Mouse (Mus musculus): ENCODE measurements around the gene Sec24a. TPM values are rescaled to one million over a fixed set of nuclear protein-coding genes. Genes with fewer than 3 reads are reported as not detected.
"Not testable (repeated sequence)": the region's sequence is repeated elsewhere in the genome, so short reads cannot be mapped to it uniquely, and the experiment has no call there.

Gene Sec24a
- polyA plus RNA-seq, 1 experiment from 2014 or later, result 12.9 TPM

DNA sequence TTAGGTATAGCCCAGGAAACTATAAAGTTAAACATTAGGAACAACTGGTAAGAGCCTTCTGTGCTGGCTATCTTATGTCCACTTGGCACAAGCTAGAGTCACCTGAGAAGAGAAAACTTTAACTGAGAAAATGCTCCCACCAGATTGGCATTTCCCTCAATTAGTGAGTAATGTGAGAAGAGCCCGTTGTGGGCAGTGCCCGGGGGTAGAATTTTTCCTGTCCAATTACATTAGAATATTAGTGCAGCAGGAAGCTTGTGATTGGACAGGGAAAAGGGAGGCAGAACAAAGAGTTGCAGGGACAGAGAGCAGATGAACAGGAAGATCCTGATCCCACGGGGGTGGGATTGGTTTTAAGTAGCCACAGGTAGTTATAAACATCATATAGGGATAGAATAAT is 60.6 kb downstream of the Sec24a start:
- WGBS, result 85% methylated on average over 3 of the region's 3 CpGs
- Histone ChIP-seq H3K36me3 (peaks cover 92% of the 10 kb centered on the region), H3K4me1 (no peaks in the 10 kb centered on the region), H3K27me3 (ENCODE audit: low read depth, poor library complexity, severe bottlenecking) (no peaks in the 10 kb centered on the region), H3K4me3 (no peak overlapping the region), H3K27ac (replicated peaks) (no peak overlapping the region), H3K9me3 (replicated peaks) (no peaks in the 10 kb centered on the region)
- no peak for DNase-seq (ENCODE audit: low spot score)

DNA sequence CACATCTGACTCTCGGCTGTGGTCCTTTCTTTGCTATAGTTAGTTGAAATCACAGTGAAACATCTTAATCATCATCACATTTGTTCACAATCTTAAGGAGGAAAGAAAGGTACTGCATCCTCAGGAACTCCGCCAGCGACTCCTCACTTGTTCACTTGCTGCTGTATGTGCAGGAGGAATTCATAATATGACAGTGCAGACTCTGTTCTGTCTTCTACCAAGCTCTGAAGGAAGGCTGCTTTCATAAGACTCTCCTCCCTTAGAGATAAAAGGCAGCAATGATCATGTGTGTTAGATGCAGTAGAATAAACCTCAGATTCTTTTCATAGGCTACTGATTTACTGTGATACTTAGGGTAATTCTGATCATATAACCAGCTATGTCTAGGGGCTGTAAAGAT is 68.5 kb downstream of the Sec24a start:
- DNase-seq (ENCODE audit: low spot score), result no peak
- Histone ChIP-seq H3K4me1 (no peaks in the 10 kb centered on the region), H3K9me3 (replicated peaks) (no peaks in the 10 kb centered on the region), H3K27me3 (ENCODE audit: low read depth, poor library complexity, severe bottlenecking) (no peaks in the 10 kb centered on the region), H3K36me3 (peaks cover 54% of the 10 kb centered on the region), H3K4me3 (no peak overlapping the region), H3K27ac (replicated peaks) (no peak overlapping the region)
- WGBS, result 94% methylated on average over 3 of the region's 3 CpGs

DNA sequence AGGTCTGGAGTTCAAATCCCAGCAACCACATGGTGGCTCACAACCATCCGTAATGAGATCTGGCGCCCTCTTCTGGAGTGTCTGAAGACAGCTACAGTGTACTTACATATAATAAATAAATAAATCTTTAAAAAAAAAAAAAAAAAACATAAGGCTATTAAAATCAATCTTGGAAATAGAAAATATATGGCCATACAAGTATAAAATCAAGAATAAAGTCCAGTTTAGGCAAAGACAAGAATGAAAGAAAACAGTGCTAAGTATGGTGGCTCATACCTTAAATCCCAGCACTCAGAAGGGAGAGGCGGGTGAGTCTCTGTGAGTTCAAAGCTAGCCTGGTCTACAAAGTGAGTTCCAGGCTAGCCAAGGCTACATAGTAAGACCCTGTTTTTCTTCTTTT is 72.8 kb downstream of the Sec24a start:
- not testable (repeated sequence) for H3K27ac ChIP-seq (replicated peaks); H3K4me3 ChIP-seq; DNase-seq (ENCODE audit: low spot score); H3K27me3 ChIP-seq (ENCODE audit: low read depth, poor library complexity, severe bottlenecking); H3K9me3 ChIP-seq (replicated peaks)
- peaks cover 17% of the 10 kb centered on the region for H3K36me3 ChIP-seq
- peaks cover 20% of the 10 kb centered on the region for H3K4me1 ChIP-seq
- 73% methylated on average over 3 of the region's 3 CpGs for WGBS

DNA sequence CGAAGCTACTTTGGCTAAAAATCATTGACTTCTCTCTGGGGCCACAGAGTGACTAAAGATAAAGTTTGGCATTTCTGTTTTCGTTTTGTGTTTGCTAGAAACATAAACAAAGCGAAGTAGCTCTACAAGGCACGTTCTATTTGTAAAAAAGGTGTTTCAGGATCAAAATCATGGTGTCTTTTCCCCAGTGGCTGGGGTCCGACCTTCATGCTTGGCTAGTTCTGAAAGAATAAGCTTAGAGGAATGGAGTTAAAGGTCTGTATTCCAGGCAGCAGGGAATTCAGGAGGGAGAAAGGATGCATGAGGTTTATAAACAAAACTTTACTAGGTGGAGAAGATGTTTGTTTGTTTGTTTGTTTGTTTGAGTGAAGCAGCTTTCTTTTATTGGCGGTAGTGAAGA is 74.1 kb downstream of the Sec24a start:
- DNase-seq (ENCODE audit: low spot score), result peak; percentile 16
- Histone ChIP-seq H3K4me3 (peak overlapping the region; percentile 73), H3K27me3 (ENCODE audit: low read depth, poor library complexity, severe bottlenecking) (no peaks in the 10 kb centered on the region), H3K9me3 (replicated peaks) (no peaks in the 10 kb centered on the region), H3K36me3 (peaks cover 22% of the 10 kb centered on the region), H3K27ac (replicated peaks) (peak overlapping the region; percentile 100), H3K4me1 (peaks cover 20% of the 10 kb centered on the region)
- WGBS, result 25% methylated on average over 6 of the region's 6 CpGs

DNA sequence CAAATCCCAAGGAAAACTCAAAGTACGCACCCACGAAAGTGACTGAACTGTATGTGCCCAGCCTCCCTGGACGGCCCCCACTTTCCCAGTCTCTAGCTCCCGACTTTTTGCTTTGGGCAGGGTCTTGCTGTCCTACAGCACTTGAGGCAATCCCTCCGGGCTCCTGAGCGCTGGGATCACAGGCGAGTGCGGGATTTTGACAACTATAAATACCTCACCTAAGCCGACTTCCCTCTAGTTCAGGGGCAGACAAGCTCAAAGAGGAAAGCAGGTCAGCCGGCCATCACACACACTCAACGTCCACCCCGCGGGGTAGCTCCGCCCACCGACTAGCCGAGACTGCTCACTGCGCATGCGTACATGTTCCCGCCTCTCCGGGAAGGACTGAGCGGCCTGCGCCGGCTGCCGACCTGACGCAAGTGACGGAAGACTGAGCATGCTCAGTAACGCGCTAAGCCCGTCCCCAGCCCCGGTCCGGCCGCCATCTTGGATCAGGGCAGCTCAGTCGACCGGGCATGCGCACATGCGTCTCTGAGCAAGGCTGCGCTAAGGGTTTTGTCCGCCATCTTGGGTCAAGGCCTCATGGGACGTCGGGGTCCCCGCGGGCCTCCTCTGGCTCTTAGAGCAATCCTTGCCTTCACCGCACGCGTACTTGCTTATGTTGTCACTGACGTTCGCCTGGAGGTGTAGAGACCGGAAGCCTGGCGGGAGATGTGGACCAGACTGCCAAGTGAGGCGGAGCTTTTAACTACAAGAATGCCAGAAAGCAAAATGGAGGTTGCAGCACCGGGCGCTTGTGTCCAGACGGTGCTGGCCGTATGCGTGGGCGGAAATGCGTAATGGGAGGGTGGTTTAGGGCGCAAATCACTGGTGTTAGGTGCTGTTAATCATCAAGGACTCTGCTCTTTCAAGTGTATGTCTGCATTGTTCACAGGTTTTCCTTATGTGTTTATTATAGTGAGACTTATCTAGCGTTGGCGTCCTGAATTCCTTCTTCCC is 74.8 kb downstream of the Sec24a start, which contains the start of gene 0610009B22Rik:
TSS of gene 0610009B22Rik (minus strand) at position 545 of the 999 bp plus-strand sequence.
- WGBS, result under 1% methylated on average over 60 of the region's 60 CpGs
- peaks cover 22% of the 10 kb centered on the region for H3K36me3 ChIP-seq
- peak within 1 kb of the TSS; percentile 100 for H3K27ac ChIP-seq (replicated peaks)
- no peaks in the 10 kb centered on the region for H3K9me3 ChIP-seq (replicated peaks)
- peaks cover 20% of the 10 kb centered on the region for H3K4me1 ChIP-seq
- DNase-seq (ENCODE audit: low spot score), result peak; percentile 100
- H3K4me3 ChIP-seq, result peak within 1 kb of the TSS; percentile 73
- no peaks in the 10 kb centered on the region for H3K27me3 ChIP-seq (ENCODE audit: low read depth, poor library complexity, severe bottlenecking)

DNA sequence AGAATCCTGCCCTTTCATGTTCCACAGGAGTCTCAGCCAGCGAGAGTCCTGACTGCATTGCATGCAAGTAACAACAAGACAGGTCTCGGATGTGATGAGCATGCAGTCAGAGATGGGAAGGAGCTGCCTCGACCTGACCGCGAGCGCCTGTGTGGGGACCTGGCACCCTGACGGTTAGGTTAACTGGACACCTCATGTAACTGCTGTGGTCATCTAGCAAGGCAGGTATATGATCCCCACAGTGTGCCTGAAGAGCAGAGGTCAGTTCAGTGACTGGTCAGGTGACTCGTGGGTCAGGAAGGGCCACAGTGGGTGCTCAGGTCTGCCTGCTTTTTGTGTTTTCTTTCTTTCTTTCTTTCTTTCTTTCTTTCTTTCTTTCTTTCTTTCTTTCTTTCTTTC is 81.5 kb downstream of the Sec24a start:
- H3K4me1 ChIP-seq, result peaks cover 4% of the 10 kb centered on the region

DNA sequence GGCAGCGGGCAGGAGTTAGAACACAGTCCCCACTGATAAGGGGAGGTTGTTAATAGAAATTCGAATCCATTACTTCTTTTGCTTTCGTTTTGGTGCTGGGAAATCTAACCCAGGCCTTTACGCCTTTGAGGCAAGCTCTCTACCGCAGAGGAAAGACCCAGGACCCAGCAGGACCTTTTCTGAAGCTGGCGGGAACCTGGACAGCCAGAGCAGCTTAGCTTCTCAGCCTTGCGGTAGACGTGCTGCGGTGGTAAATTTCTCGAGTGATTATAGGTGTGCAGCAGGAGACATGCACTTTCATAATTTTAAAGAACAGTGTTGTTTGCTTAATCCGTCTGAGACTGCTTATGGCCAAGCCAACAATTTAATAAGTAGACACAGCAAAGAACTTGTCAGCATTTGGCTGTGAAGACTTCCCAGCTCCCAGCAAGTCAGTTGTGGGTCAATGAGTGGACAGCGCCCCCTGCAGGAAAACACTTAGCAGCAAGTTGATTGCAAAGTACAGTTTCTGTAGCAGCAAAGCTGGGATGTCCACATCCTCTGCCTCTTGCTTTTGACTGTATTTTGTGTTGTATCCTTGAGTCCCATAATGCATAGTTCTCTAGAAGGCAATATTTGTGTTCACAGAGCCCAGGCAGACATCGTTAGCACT is 82.0 kb downstream of the Sec24a start:
- H3K27me3 ChIP-seq (ENCODE audit: low read depth, poor library complexity, severe bottlenecking), result no peaks in the 10 kb centered on the region
- WGBS, result 39% methylated on average over 13 of the region's 13 CpGs
- peak overlapping the region; percentile 18; the same call in 1 of the 2 replicates for H3K4me3 ChIP-seq

More for the DNA sequence above, 81.5 kb downstream of the Sec24a start:
- no peak for DNase-seq (ENCODE audit: low spot score)
- Histone ChIP-seq H3K27me3 (ENCODE audit: low read depth, poor library complexity, severe bottlenecking) (no peaks in the 10 kb centered on the region), H3K36me3 (peaks cover 15% of the 10 kb centered on the region), H3K27ac (replicated peaks) (no peak overlapping the region), H3K4me3 (peak overlapping the region; percentile 18; the same call in 1 of the 2 replicates), H3K9me3 (replicated peaks) (no peaks in the 10 kb centered on the region)
- WGBS, result 47% methylated on average over 8 of the region's 8 CpGs

DNA sequence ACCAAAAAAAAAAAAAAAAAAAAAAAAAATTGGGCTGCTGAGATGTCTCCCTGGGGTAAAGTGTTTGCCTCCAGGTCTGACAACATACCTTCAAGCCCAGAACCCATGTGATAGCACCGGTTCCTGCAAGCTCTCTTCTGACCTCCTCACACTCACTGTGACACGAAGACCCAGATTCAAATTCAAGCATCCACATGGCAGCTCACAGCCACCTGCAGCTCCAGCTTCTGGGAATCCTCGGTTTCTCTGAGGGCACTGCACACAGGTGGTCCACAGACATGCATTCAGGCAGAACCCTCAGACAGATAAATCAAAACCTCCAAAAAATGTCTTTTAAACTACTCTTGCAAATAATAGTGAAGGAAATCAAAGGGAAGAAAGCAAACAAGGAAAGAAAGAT is 84.0 kb downstream of the Sec24a start:
- DNase-seq (ENCODE audit: low spot score), result no peak
- Histone ChIP-seq H3K27me3 (ENCODE audit: low read depth, poor library complexity, severe bottlenecking) (no peaks in the 10 kb centered on the region), H3K27ac (replicated peaks) (no peak overlapping the region), H3K36me3 (no peaks in the 10 kb centered on the region; the same call in 1 of the 2 replicates), H3K9me3 (replicated peaks) (no peaks in the 10 kb centered on the region), H3K4me1 (peaks cover 4% of the 10 kb centered on the region), H3K4me3 (no peak overlapping the region)
- WGBS, result 76% methylated on average over 3 of the region's 3 CpGs

More for the DNA sequence above, 82.0 kb downstream of the Sec24a start:
- H3K36me3 ChIP-seq, result peaks cover 15% of the 10 kb centered on the region
- DNase-seq (ENCODE audit: low spot score), result peak; percentile 84
- no peaks in the 10 kb centered on the region for H3K9me3 ChIP-seq (replicated peaks)
- no peak overlapping the region for H3K27ac ChIP-seq (replicated peaks)
- peaks cover 4% of the 10 kb centered on the region for H3K4me1 ChIP-seq

DNA sequence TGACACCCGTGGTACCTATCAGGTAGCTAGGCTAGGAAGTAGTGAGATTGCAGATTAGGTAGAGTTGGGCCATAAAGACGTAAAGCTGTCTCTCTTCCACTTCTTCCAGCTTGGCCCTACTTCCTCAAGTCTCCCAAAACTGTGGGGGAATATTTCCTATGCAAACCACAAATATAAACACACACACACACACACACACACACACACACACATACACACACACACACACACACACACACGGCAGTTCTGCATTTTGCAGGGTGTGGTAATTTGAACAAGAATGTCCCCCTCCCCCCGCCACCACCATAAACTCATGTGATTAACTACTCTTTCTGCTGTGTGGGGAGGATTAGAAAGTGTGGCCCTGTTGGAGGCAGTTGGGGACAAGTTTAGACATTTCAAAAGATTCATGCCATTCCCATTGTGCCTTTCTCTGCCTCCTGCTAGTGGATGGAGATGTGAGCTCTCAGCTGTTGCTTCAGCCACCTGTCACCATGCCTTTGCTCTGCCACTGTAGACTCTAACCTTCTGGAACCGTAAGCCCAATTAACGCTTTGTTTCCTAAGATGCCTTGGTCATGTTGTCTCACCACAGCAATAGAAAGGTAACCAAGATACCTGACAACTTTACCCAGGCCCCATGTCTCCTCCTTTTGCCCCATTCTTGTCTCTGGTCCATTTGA is 85.6 kb downstream of the Sec24a start:
- 77% methylated on average over 6 of the region's 6 CpGs for WGBS
- H3K9me3 ChIP-seq (replicated peaks), result no peaks in the 10 kb centered on the region
- H3K36me3 ChIP-seq, result no peaks in the 10 kb centered on the region
- H3K27me3 ChIP-seq (ENCODE audit: low read depth, poor library complexity, severe bottlenecking), result no peaks in the 10 kb centered on the region
- DNase-seq (ENCODE audit: low spot score), result no peak
- peaks cover 4% of the 10 kb centered on the region for H3K4me1 ChIP-seq
- no peak overlapping the region for H3K27ac ChIP-seq (replicated peaks)
- H3K4me3 ChIP-seq, result no peak overlapping the region

DNA sequence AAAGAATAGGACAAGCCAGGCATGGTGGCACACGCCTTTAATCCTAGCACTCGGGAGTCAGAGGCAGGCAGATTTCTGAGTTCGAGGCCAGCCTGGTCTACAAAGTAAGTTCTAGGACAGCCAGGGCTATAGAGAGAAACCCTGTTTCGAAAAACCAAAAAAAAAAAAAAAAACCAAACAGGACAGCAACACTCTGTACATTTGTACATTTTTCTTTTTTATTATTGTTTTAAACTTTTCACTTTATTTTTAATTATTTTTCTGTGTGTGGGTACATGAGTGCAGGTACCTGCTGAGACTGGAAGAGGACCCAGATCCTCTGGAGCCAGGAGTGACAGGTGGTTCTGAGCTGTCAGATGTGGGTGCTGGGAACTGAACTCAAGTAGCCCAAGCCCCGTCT is 88.0 kb downstream of the Sec24a start:
- 78% methylated on average over 5 of the region's 5 CpGs for WGBS
- H3K27me3 ChIP-seq (ENCODE audit: low read depth, poor library complexity, severe bottlenecking), result no peaks in the 10 kb centered on the region
- no peaks in the 10 kb centered on the region for H3K36me3 ChIP-seq
- no peaks in the 10 kb centered on the region for H3K9me3 ChIP-seq (replicated peaks)
- H3K4me1 ChIP-seq, result no peaks in the 10 kb centered on the region
- DNase-seq (ENCODE audit: low spot score), result no peak
- H3K4me3 ChIP-seq, result no peak overlapping the region
- no peak overlapping the region for H3K27ac ChIP-seq (replicated peaks)

DNA sequence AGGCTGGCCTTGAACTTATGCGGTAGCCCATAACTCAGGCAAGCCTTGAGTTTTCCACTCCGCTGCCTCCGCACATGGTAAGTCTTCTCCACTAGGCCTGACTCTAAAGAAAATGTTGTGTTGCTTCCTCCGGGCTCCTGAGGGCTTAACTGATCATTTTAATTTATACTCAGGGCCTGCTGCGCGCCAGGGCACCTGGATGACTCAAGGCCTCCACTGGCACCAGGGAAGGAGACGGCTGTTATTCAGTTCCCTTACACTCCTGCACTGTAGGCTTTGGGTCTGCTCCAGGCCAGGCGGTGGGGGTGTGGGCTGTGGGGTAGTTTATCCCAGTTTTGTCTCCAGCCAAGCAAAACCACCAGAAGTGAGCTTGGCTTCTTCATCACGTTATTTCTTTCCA is 90.1 kb downstream of the Sec24a start:
- 85% methylated on average over 9 of the region's 9 CpGs for WGBS
- no peak overlapping the region for H3K27ac ChIP-seq (replicated peaks)
- no peak overlapping the region for H3K4me3 ChIP-seq
- no peaks in the 10 kb centered on the region for H3K27me3 ChIP-seq (ENCODE audit: low read depth, poor library complexity, severe bottlenecking)
- no peaks in the 10 kb centered on the region for H3K36me3 ChIP-seq
- H3K4me1 ChIP-seq, result no peaks in the 10 kb centered on the region
- DNase-seq (ENCODE audit: low spot score), result no peak
- H3K9me3 ChIP-seq (replicated peaks), result no peaks in the 10 kb centered on the region

DNA sequence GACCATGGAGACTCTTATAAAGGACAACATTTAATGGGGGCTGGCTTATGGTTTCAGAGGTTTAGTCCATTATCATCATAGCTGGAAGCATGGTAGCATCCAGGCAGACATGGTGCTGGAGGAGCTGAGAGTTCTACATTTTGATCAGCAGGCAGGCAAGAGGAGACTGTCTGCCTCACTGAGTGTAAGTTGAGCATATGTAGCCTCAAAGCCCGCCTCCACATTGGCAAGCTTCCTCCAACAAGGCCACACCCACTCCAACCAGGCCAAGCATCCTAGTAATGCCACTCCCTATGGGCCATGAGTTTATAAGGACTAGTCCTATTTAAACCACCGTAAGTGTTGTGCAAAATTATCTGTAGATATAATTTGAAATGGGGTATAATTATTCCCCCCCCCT is 92.1 kb downstream of the Sec24a start:
- no peak overlapping the region for H3K27ac ChIP-seq (replicated peaks)
- no peaks in the 10 kb centered on the region for H3K36me3 ChIP-seq
- DNase-seq (ENCODE audit: low spot score), result no peak
- no peaks in the 10 kb centered on the region for H3K4me1 ChIP-seq
- no peaks in the 10 kb centered on the region for H3K9me3 ChIP-seq (replicated peaks)
- H3K27me3 ChIP-seq (ENCODE audit: low read depth, poor library complexity, severe bottlenecking), result no peaks in the 10 kb centered on the region
- WGBS, result 73% methylated on average over 2 of the region's 2 CpGs
- no peak overlapping the region for H3K4me3 ChIP-seq

Data from midbrain, embryonic 10.5 days (tissue).